Mouse (Mus musculus): ENCODE results near the gene Rab27a. TPM values are rescaled to one million over a fixed set of nuclear protein-coding genes. Genes with fewer than 3 reads are reported as not detected.
A peak's percentile ranks its signal among the peaks of the same experiment; 100 is the strongest.

The Rab27a gene
- total RNA-seq, 1 experiment = 4.6 TPM

DNA sequence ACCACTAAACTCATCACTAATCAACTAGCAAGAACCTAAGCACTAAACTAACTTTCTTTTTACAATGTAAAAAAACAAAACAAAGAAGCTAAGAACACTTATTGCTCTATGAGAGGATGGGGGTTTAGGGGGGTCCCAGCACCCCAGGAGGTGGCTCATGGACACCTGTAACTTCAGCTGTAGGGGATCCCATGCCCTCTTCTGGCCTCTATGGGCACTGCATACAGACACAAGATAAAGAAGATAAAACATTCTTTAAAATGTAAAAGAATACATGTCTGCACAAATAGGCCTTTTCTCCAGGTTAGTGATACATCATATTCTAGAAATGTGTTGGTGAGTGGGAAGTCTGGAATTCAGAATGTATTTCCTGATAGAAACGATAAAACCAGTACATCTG is 11.2 kb upstream of the Rab27a start:
- Histone ChIP-seq H3K4me1 (ENCODE audit: control insufficient read depth in 2 of 2, insufficient read depth in 2 of 2, low read length in 2 of 2, poor library complexity in 1 of 2) (peaks cover 0 to under 1% of the 10 kb centered on the region in 2 experiments; a peak in 1 of 4 replicates), H3K9ac (ENCODE audit: insufficient read depth, low read depth, low read length, poor library complexity, severe bottlenecking) (no peak overlapping the region), H3K27ac (ENCODE audit: insufficient read depth, low read depth, low read length, poor library complexity, severe bottlenecking) (no peak overlapping the region), H3K4me3 (ENCODE audit: insufficient read depth in 1 of 2, low read depth in 1 of 2, low read length in 2 of 2, poor library complexity in 1 of 2, severe bottlenecking in 1 of 2) (no peak overlapping the region), H3K36me3 (ENCODE audit: control insufficient read depth, insufficient read depth, low read length, poor library complexity, severe bottlenecking) (peaks cover 11% of the 10 kb centered on the region), H3K9me3 (ENCODE audit: control insufficient read depth, insufficient read depth, low read depth, low read length) (no peaks in the 10 kb centered on the region)
- in situ Hi-C loops (cut with MboI; ENCODE audit: low sequenced_read_pairs in 2 of 2, unreplicated experiment in 2 of 2) = no loop called here
- TF ChIP-seq ZC3H11A (IDR thresholded peaks at IDR 0.05; ENCODE audit: borderline replicate concordance, low read depth, low read length) (no peak), CHD2 (IDR thresholded peaks at IDR 0.05; ENCODE audit: low read depth, low read length) (no peak), HCFC1 (IDR thresholded peaks at IDR 0.05; ENCODE audit: borderline replicate concordance, insufficient read depth, low read length) (no peak), MAFK (IDR thresholded peaks at IDR 0.05; ENCODE audit: insufficient read depth, low read depth, low read length) (no peak), ZNF384 (IDR thresholded peaks at IDR 0.05; ENCODE audit: low read depth, low read length) (no peak)
- no peak for DNase-seq (ENCODE audit: low read depth, low spot score)

DNA sequence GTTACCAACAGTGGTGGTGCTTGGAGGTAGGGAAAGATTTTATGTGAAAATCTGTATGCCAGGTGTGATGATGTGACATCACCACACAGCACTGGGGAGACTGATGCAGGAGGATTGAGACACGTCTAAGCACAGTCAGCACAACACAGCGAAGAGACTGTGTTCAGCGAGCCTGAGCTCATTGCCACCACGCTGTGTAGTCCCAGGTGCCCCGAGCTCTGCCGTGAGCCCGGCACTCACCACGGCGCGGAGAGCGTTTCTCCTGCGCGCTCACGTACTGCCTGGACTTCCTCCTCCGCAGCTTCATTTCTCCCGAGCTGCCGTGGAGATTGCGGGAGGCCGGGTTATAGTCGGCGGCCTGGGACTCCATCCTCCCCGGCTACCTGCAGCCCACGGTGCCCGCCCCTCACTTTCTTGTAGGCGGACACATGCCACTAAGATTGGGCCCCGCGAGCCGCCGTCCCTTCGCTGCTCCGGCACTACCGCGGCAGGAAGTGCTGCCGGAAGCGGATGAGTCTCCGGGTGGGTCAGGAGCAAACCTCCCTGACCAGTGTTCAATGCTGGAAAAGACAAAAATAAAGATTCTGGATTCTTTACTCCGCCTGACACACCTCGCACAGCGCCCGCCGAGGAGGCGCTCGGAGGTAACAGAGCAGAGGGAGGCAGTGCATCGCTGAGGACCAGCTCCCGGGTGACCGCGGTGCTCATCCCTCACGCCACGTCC is 5.3 kb upstream of the Rab27a start:
- Histone ChIP-seq H3K9ac (ENCODE audit: insufficient read depth, low read depth, low read length, poor library complexity, severe bottlenecking) (peak overlapping the region; percentile 92), H3K36me3 (ENCODE audit: control insufficient read depth, insufficient read depth, low read length, poor library complexity, severe bottlenecking) (peaks cover 5% of the 10 kb centered on the region; the same call in 1 of the 2 replicates), H3K4me3 (ENCODE audit: insufficient read depth in 1 of 2, low read depth in 1 of 2, low read length in 2 of 2, poor library complexity in 1 of 2, severe bottlenecking in 1 of 2) (peak overlapping the region; percentile 72 to 88), H3K4me1 (ENCODE audit: control insufficient read depth in 2 of 2, insufficient read depth in 2 of 2, low read length in 2 of 2, poor library complexity in 1 of 2) (no peaks in the 10 kb centered on the region; a peak in 1 of 4 replicates), H3K27ac (ENCODE audit: insufficient read depth, low read depth, low read length, poor library complexity, severe bottlenecking) (peak overlapping the region; percentile 51; the same call in 1 of the 2 replicates), H3K9me3 (ENCODE audit: control insufficient read depth, insufficient read depth, low read depth, low read length) (no peaks in the 10 kb centered on the region)
- in situ Hi-C loops (cut with MboI; ENCODE audit: low sequenced_read_pairs in 2 of 2, unreplicated experiment in 2 of 2) = no loop called here
- peak; percentile 77 for DNase-seq (ENCODE audit: low read depth, low spot score)
- TF ChIP-seq HCFC1 (IDR thresholded peaks at IDR 0.05; ENCODE audit: borderline replicate concordance, insufficient read depth, low read length) (no peak), MAFK (IDR thresholded peaks at IDR 0.05; ENCODE audit: insufficient read depth, low read depth, low read length) (peak; percentile 12; the same call in 1 of the 2 replicates)

DNA sequence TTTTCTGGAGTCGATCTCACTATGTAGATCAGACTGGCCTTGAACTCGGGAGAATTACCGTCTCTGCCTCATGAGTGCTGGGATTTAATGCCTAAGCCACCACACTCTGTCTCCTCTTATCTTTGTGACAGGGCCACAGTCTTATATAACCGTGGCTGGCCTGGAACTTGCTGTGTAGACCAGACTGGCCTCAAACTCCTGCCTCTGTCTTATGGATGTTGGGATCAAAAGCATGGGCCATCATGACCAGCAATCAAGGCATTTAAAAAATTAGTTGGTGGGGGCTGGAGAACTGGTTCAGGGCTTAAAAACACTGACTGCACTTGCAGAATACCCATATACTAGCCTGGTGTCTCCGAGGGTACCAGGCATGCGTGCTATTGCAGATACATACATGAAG is 4.6 kb upstream of the Rab27a start, which contains the start of gene Pigb:
TSS of gene Pigb (minus strand) at position 299 of the 400 bp plus-strand sequence.
- Histone ChIP-seq H3K4me1 (ENCODE audit: control insufficient read depth in 2 of 2, insufficient read depth in 2 of 2, low read length in 2 of 2, poor library complexity in 1 of 2) (no peaks in the 10 kb centered on the region; a peak in 1 of 4 replicates), H3K9me3 (ENCODE audit: control insufficient read depth, insufficient read depth, low read depth, low read length) (no peaks in the 10 kb centered on the region), H3K9ac (ENCODE audit: insufficient read depth, low read depth, low read length, poor library complexity, severe bottlenecking) (peak within 1 kb of the TSS; percentile 92), H3K27ac (ENCODE audit: insufficient read depth, low read depth, low read length, poor library complexity, severe bottlenecking) (peak within 1 kb of the TSS; percentile 51; the same call in 1 of the 2 replicates), H3K4me3 (ENCODE audit: insufficient read depth in 1 of 2, low read depth in 1 of 2, low read length in 2 of 2, poor library complexity in 1 of 2, severe bottlenecking in 1 of 2) (peak within 1 kb of the TSS; percentile 72 to 88), H3K36me3 (ENCODE audit: control insufficient read depth, insufficient read depth, low read length, poor library complexity, severe bottlenecking) (peaks cover 5% of the 10 kb centered on the region; the same call in 1 of the 2 replicates)
- no peak for DNase-seq (ENCODE audit: low read depth, low spot score)
- TF ChIP-seq CHD2 (IDR thresholded peaks at IDR 0.05; ENCODE audit: low read depth, low read length) (no peak), ZC3H11A (IDR thresholded peaks at IDR 0.05; ENCODE audit: borderline replicate concordance, low read depth, low read length) (no peak), MAFK (IDR thresholded peaks at IDR 0.05; ENCODE audit: insufficient read depth, low read depth, low read length) (no peak), HCFC1 (IDR thresholded peaks at IDR 0.05; ENCODE audit: borderline replicate concordance, insufficient read depth, low read length) (no peak), ZNF384 (IDR thresholded peaks at IDR 0.05; ENCODE audit: low read depth, low read length) (no peak)
- in situ Hi-C loops (cut with MboI; ENCODE audit: low sequenced_read_pairs in 2 of 2, unreplicated experiment in 2 of 2) = no loop called here

DNA sequence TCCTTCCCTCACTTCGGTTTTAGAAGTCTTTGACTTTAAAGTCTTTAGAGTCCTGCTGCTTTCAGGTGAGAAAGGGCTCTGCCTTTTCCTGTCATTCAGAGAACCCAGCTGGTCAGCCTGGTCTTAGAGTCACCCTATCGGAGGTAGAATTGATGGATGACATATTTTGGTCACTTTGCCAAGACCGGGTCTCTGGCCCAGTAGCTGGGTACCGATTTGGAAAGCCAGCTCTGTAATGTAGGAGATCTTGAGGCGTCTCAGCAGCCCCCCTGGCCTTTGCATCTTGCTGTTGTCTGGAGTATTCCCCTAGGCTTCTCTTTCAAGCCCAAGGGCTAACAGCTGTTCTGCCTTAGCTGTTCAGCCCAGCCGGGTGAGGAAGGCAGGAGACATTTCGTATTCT is 550 bp downstream of the Rab27a start:
- H3K9me3 ChIP-seq (ENCODE audit: control insufficient read depth, insufficient read depth, low read depth, low read length) = no peaks in the 10 kb centered on the region
- no peak overlapping the region for H3K27ac ChIP-seq (ENCODE audit: insufficient read depth, low read depth, low read length, poor library complexity, severe bottlenecking)
- no peak for TF ChIP-seq ZC3H11A (IDR thresholded peaks at IDR 0.05; ENCODE audit: borderline replicate concordance, low read depth, low read length)
- no peak for TF ChIP-seq MAFK (IDR thresholded peaks at IDR 0.05; ENCODE audit: insufficient read depth, low read depth, low read length)
- TF ChIP-seq CHD2 (IDR thresholded peaks at IDR 0.05; ENCODE audit: low read depth, low read length) = no peak
- TF ChIP-seq ZNF384 (IDR thresholded peaks at IDR 0.05; ENCODE audit: low read depth, low read length) = no peak
- TF ChIP-seq HCFC1 (IDR thresholded peaks at IDR 0.05; ENCODE audit: borderline replicate concordance, insufficient read depth, low read length) = no peak
- H3K4me1 ChIP-seq (ENCODE audit: control insufficient read depth in 2 of 2, insufficient read depth in 2 of 2, low read length in 2 of 2, poor library complexity in 1 of 2) = no peaks in the 10 kb centered on the region; a peak in 2 of 4 replicates
- in situ Hi-C loops (cut with MboI; ENCODE audit: low sequenced_read_pairs in 2 of 2, unreplicated experiment in 2 of 2) = loop anchor here in 1 of 2 experiments (5.0 kb wide), 1 partner anchor 37 kb away; no protein-coding TSS in a partner anchor
- peak overlapping the region; percentile 61 to 86 for H3K4me3 ChIP-seq (ENCODE audit: insufficient read depth in 1 of 2, low read depth in 1 of 2, low read length in 2 of 2, poor library complexity in 1 of 2, severe bottlenecking in 1 of 2)
- H3K36me3 ChIP-seq (ENCODE audit: control insufficient read depth, insufficient read depth, low read length, poor library complexity, severe bottlenecking) = no peaks in the 10 kb centered on the region
- DNase-seq (ENCODE audit: low read depth, low spot score) = no peak
- peak overlapping the region; percentile 43; the same call in 1 of the 2 replicates for H3K9ac ChIP-seq (ENCODE audit: insufficient read depth, low read depth, low read length, poor library complexity, severe bottlenecking)

All from ES-E14 (cell line).